Mouse (Mus musculus) hindbrain, embryonic 15.5 days (tissue): Measurements from ENCODE around the gene Scrn1. TPM values are rescaled to one million over a fixed set of nuclear protein-coding genes. Genes with fewer than 3 reads are reported as not detected.
A peak's percentile ranks its signal among the peaks of the same experiment; 100 is the strongest.

ENCODE experiments used
- ATAC-seq: fragments of 200-750 bp; cut with Nextera tagmentation; 2 replicates; pipeline ENCODE4 v1.8.0; 2017; ENCODE audit warnings: low read depth, moderate number of reproducible peaks, moderate TSS enrichment; ENCODE audit not compliant: low FRiP score
- H3K27ac ChIP-seq: fragments of 300-500 bp; sonication (generic); replicated peaks from 2 replicates; pipeline ENCODE4 v1.5.1; 2015; ENCODE audit warnings: mild to moderate bottlenecking, inconsistent platforms
- H3K27me3 ChIP-seq: fragments of 300-500 bp; sonication (generic); 2 replicates; pipeline ENCODE4 v1.6.1; 2015; ENCODE audit warnings: control low read depth, inconsistent platforms
- H3K36me3 ChIP-seq: fragments of 300-500 bp; sonication (generic); 2 replicates; pipeline ENCODE4 v1.6.1; 2015; ENCODE audit warnings: control low read depth, inconsistent platforms
- H3K4me1 ChIP-seq: fragments of 300-500 bp; sonication (generic); replicated peaks from 2 replicates; pipeline ENCODE4 v1.6.1; 2015; ENCODE audit warnings: control low read depth, inconsistent platforms
- H3K4me2 ChIP-seq: fragments of 300-500 bp; sonication (generic); 2 replicates; pipeline ENCODE4 v1.6.1; 2015; ENCODE audit warnings: moderate library complexity, mild to moderate bottlenecking, inconsistent platforms
- H3K4me3 ChIP-seq: fragments of 300-500 bp; sonication (generic); 2 replicates; pipeline ENCODE4 v1.5.1; 2015; ENCODE audit warnings: mild to moderate bottlenecking, inconsistent platforms
- H3K9ac ChIP-seq: fragments of 300-500 bp; sonication (generic); 2 replicates; pipeline ENCODE4 v1.6.1; 2015; ENCODE audit warnings: inconsistent platforms
- H3K9me3 ChIP-seq: fragments of 300-500 bp; sonication (generic); 2 replicates; pipeline ENCODE4 v1.6.1; 2016; ENCODE audit warnings: control low read depth, inconsistent platforms
- WGBS: fragments of 180-500 bp; shearing (Covaris S2); methylation state at CpG from one replicate; pipeline ENCODE4 v1.1.7; 2015; 5-methylcytosine and 5-hydroxymethylcytosine counted together
- polyA plus RNA-seq: library from polyadenylated mRNA; unstranded; fragments of >200 nt; fragmentation: Nextera tagmentation; extraction: Ambion mirVana; gene quantifications from 2 replicates; pipeline ENCODE4 v1.2.1, GENCODE M21; 2015

Gene Scrn1
- polyA plus RNA-seq, 1 experiment from 2014 or later: 106 TPM

GRCm38 (mm10) chr6:54462766-54463165 is 103.5 kb downstream of the Scrn1 start:
- 84% methylated on average over 6 of the region's 6 CpGs for WGBS
- Histone ChIP-seq H3K4me3 (no peak overlapping the region), H3K36me3 (no peaks in the 10 kb centered on the region), H3K27ac (no peak overlapping the region), H3K9me3 (no peaks in the 10 kb centered on the region), H3K9ac (no peak overlapping the region), H3K4me1 (peaks cover 10% of the 10 kb centered on the region; the same call in 1 of the 2 replicates), H3K27me3 (no peaks in the 10 kb centered on the region), H3K4me2 (no peak overlapping the region)
- ATAC-seq: no peak

GRCm38 (mm10) chr6:54460915-54461671 is 105.2 kb downstream of the Scrn1 start:
- WGBS: 58% methylated on average over 13 of the region's 13 CpGs
- H3K27me3 ChIP-seq: no peaks in the 10 kb centered on the region
- H3K9me3 ChIP-seq: no peaks in the 10 kb centered on the region
- peak; percentile 52 for ATAC-seq
- no peaks in the 10 kb centered on the region for H3K36me3 ChIP-seq
- H3K4me3 ChIP-seq: no peak overlapping the region
- no peak overlapping the region for H3K9ac ChIP-seq
- H3K4me2 ChIP-seq: no peak overlapping the region
- no peak overlapping the region for H3K27ac ChIP-seq
- H3K4me1 ChIP-seq: peaks cover 10% of the 10 kb centered on the region; the same call in 1 of the 2 replicates

GRCm38 (mm10) chr6:54460172-54460914 is 105.9 kb downstream of the Scrn1 start:
- H3K4me1 ChIP-seq: peaks cover 10% of the 10 kb centered on the region; the same call in 1 of the 2 replicates
- no peak overlapping the region for H3K9ac ChIP-seq
- no peak overlapping the region for H3K4me3 ChIP-seq
- H3K4me2 ChIP-seq: no peak overlapping the region
- no peaks in the 10 kb centered on the region for H3K9me3 ChIP-seq
- no peak overlapping the region for H3K27ac ChIP-seq
- H3K27me3 ChIP-seq: no peaks in the 10 kb centered on the region
- no peaks in the 10 kb centered on the region for H3K36me3 ChIP-seq
- no peak for ATAC-seq
- WGBS: 77% methylated on average over 6 of the region's 6 CpGs

GRCm38 (mm10) chr6:54459661-54460060 is 106.6 kb downstream of the Scrn1 start:
- Histone ChIP-seq H3K27ac (no peak overlapping the region), H3K4me1 (peaks cover 10% of the 10 kb centered on the region; the same call in 1 of the 2 replicates), H3K9me3 (no peaks in the 10 kb centered on the region), H3K27me3 (no peaks in the 10 kb centered on the region), H3K9ac (no peak overlapping the region), H3K4me2 (no peak overlapping the region), H3K36me3 (no peaks in the 10 kb centered on the region), H3K4me3 (no peak overlapping the region)
- 57% methylated on average over 7 of the region's 7 CpGs for WGBS
- no peak for ATAC-seq

Other genes with a start within 250 kb of the Scrn1 start
- gene Prr15, start 240.7 kb downstream of the Scrn1 start, polyA plus RNA-seq: 0.85 and 1.5 TPM in 2 replicates
- gene Wipf3, start 136.9 kb downstream of the Scrn1 start, polyA plus RNA-seq: 2.4 and 3.2 TPM in 2 replicates
- gene Plekha8, start 28.6 kb upstream of the Scrn1 start, polyA plus RNA-seq: 7.9 TPM in 2 replicates
- gene Fkbp14, start 30.8 kb upstream of the Scrn1 start, polyA plus RNA-seq: 9.2 and 9.8 TPM in 2 replicates
- gene Mturn, start 115.1 kb upstream of the Scrn1 start, polyA plus RNA-seq: 89.1 and 89.7 TPM in 2 replicates